Mouse (Mus musculus): ENCODE measurements around the gene Opa3. TPM values are rescaled to one million over a fixed set of nuclear protein-coding genes. Genes with fewer than 3 reads are reported as not detected.

Gene Opa3
- total RNA-seq, 2 experiments from 2014 or later = 42.7 to 46.8 TPM

DNA sequence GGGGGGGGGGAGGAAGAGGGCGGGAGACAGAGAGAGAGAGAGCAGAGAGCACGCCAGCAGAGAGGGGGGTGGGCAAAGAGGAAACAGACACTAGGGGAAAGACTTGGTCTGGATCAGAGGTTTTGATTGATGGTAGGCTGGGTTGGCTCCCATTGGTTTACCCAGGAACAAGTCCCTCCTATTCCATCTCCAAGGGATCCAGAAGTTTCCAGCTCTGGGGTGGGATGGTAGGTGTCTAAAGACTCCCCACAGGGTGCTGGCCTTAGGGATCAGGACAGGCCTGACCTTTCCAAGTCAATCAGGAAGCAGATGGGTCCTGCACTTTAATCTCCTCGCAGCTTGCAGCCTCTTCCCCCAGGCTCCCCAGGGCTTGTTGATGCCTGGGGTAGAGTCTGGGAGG lies 10.2 kb upstream of the Opa3 start:
- intact Hi-C loops (cut with DNase I) = no loop called here
- DNase-seq (ENCODE audit: extremely low spot score in 1 of 2, low spot score in 2 of 2) = no peak
- TF ChIP-seq CTCF (IDR thresholded peaks at IDR 0.05) = no peak
- no peak overlapping the region for H3K27ac ChIP-seq
- no peak overlapping the region for H3K4me3 ChIP-seq

DNA sequence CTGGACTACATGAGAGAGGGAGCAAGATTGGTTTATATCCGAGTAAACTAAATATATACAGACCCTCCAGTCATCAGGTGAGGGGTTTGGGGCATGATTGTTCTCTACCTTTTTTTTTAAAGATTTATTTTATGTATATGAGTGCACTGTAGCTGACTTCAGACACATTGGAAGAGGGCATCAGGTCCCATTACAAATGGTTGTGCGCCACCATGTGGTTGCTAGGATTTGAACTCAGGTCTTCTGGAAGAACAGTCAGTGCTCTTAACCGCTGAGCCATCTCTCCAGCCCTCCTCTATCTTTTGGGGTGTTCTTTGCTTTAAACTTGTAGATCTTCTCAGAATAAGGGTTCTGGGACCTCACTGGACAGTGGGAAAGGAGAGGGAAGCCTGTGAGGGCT lies 8.1 kb upstream of the Opa3 start:
- DNase-seq (ENCODE audit: extremely low spot score in 1 of 2, low spot score in 2 of 2) = no peak
- no peak for TF ChIP-seq CTCF (IDR thresholded peaks at IDR 0.05)
- no peak overlapping the region for H3K27ac ChIP-seq
- H3K4me3 ChIP-seq = no peak overlapping the region
- intact Hi-C loops (cut with DNase I) = no loop called here

DNA sequence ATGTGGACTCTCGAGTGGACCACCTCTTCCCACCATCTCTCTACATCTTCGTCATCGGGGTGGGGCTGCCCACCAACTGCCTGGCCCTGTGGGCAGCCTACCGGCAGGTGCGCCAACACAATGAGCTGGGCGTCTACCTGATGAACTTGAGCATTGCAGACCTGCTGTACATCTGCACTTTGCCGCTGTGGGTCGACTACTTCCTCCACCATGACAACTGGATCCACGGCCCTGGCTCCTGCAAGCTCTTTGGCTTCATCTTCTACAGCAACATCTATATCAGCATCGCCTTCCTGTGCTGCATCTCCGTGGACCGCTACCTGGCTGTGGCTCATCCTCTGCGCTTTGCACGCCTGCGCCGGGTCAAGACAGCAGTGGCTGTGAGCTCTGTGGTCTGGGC lies 5.9 kb upstream of the Opa3 start:
- intact Hi-C loops (cut with DNase I) = no loop called here
- no peak overlapping the region for H3K4me3 ChIP-seq
- TF ChIP-seq CTCF (IDR thresholded peaks at IDR 0.05) = no peak
- no peak overlapping the region for H3K27ac ChIP-seq
- DNase-seq (ENCODE audit: extremely low spot score in 1 of 2, low spot score in 2 of 2) = no peak

DNA sequence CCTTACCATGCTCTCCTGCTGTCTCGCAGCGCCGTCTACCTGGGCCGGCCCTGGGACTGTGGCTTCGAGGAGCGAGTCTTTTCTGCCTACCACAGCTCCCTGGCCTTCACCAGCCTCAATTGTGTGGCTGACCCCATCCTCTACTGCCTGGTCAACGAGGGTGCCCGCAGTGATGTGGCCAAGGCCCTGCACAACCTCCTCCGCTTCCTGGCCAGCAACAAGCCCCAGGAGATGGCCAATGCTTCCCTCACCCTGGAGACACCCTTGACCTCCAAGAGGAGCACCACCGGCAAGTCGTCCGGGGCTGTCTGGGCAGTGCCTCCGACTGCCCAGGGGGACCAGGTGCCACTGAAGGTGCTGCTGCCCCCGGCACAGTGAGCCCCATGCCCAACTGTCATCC lies 5.3 kb upstream of the Opa3 start:
- TF ChIP-seq CTCF (IDR thresholded peaks at IDR 0.05) = no peak
- Histone ChIP-seq H3K27ac (no peak overlapping the region), H3K4me3 (no peak overlapping the region)
- intact Hi-C loops (cut with DNase I) = no loop called here
- DNase-seq (ENCODE audit: extremely low spot score in 1 of 2, low spot score in 2 of 2) = no peak

DNA sequence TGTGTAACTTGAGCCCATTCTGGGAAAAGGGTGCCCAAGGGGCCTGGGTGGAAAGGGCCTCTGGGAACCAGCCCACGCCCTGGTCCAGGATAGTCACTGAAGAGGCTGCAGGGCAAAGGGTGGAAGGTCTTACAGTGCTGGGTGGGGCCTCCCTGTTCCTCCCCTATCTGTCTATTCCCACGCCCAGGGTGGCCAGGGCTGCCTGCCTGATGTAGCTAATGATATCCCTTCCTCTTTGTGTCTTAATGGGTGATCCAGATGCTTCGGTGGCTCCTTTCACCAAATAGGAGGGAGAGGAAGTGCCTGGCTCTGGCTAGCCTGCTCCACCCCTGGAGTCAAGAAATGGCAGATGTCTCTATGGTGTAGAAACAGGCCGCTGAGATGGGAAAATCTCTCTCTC lies 3.2 kb upstream of the Opa3 start:
- no peak overlapping the region for H3K27ac ChIP-seq
- TF ChIP-seq CTCF (IDR thresholded peaks at IDR 0.05) = no peak
- H3K4me3 ChIP-seq = no peak overlapping the region
- intact Hi-C loops (cut with DNase I) = no loop called here
- no peak for DNase-seq (ENCODE audit: extremely low spot score in 1 of 2, low spot score in 2 of 2)

DNA sequence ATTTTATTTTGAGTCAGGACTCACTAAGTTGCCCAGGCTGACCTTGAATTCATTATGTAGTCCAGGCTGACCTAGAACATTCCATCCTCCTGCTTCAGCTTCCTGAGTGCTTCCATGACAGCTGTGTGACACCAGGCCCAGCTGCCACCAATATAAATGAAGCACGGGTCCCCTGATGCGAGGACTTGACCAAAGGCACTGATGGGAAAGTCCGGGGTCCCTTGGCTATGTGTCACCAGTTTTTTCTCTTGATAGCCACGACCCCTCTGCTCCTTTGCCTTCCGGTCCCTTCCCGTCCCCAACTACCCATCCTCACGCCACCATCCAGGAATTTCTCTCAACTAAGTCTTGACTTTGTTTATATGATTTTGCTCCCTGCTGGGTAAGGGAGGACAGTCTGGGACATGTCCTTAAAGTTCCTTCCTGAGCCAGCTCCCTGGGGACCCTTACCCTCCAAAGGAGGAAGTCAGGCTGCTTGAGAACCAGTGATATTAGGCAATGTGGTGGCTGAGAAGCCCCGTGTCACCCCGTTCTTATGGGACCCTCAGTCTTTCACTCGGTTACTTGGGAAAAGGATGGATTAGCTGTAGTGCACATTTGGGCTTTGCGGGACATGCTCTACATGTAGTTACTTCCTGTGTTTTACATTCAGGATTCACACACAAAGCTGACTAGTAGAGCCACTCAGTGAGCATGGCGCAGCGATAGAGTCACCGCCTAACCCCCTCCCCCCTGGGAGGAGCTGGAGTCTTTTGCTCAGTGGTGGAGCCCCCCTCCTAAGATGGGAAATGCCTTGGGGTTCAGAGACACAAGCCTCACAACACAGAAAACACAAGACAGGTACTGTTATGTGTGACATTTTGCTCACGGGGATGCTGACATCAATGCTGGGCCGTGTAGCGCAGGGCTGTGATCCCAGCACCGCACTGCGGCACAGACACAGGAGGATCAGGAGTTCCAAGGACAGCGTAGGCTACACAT lies 1.0 kb upstream of the Opa3 start:
- H3K4me3 ChIP-seq = peak overlapping the region; percentile 56
- peak overlapping the region; percentile 97 for H3K27ac ChIP-seq
- DNase-seq (ENCODE audit: extremely low spot score in 1 of 2, low spot score in 2 of 2) = peak; percentile 33 to 40
- intact Hi-C loops (cut with DNase I) = no loop called here
- TF ChIP-seq CTCF (IDR thresholded peaks at IDR 0.05) = no peak

DNA sequence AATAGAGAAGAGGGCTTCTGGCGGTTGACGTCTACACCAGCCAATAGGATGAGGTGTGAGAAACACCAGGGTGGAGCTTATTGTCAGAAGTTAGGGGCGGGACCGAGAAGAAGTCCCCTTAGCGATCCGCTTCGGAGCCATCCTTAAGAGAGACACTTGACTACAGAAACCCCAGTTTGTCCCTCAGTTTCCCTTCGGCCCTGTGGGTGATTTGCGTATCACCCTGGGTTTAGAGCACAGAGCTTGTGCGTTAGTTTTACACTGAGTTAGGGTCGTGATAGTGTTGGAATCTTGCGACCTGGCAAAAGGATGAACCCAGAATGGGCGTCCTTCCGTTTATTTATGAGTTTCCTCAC lies 637 bp downstream of the Opa3 start:
- Histone ChIP-seq H3K4me3 (peak overlapping the region; percentile 83), H3K27ac (peak overlapping the region; percentile 100)
- TF ChIP-seq CTCF (IDR thresholded peaks at IDR 0.05) = no peak
- no peak for DNase-seq (ENCODE audit: extremely low spot score in 1 of 2, low spot score in 2 of 2)
- intact Hi-C loops (cut with DNase I) = no loop called here

DNA sequence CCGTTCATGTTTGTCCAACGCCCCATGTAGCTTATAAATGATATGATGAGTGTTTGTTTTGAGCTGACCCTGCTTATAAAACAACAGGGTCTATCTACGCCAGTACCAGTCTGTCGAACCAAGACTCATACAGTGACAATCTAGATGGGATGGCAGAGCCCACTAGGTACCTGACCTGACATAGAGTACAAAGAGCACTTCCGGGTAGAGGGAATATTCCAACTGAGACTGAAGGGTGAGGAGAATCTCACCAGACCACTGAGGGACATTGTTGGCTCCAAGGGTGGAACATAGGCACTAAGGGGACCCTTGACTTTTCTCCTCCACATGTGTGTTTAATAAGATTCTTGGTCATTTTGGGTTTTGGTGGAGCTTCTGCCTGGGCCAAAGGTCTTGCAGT lies 1.3 kb downstream of the Opa3 start:
- Histone ChIP-seq H3K27ac (peak overlapping the region; percentile 100; the same call in 1 of the 2 replicates), H3K4me3 (peak overlapping the region; percentile 83)
- DNase-seq (ENCODE audit: extremely low spot score in 1 of 2, low spot score in 2 of 2) = no peak
- no peak for TF ChIP-seq CTCF (IDR thresholded peaks at IDR 0.05)
- intact Hi-C loops (cut with DNase I) = no loop called here

DNA sequence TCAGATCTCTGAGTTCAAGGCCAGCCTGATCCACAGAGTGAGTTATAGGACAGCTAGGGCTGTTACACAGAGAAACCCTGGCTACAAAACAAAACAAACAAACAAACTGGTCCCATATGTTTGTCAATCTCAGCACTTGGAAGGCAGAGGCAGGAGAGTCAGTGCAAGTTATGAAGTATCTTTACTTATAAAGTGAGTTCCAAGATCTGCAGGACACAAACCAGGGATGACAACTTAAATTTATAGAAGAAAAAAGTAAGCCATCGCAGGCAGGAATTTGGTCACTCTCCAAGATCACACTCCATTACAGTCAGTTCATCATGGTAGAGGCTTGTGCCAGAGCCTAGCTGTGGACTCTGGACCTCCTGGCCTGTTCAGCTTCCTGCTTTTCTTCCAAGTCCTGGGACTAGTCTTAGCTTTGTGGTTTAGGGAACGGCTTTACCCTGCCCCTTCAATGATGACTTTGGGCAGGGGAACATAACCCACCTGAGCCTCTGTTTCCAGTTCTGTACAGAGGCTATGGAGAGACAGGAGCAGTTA lies 2.0 kb downstream of the Opa3 start:
- Histone ChIP-seq H3K4me3 (no peak overlapping the region), H3K27ac (no peak overlapping the region)
- TF ChIP-seq CTCF (IDR thresholded peaks at IDR 0.05) = no peak
- intact Hi-C loops (cut with DNase I) = no loop called here
- no peak for DNase-seq (ENCODE audit: extremely low spot score in 1 of 2, low spot score in 2 of 2)

DNA sequence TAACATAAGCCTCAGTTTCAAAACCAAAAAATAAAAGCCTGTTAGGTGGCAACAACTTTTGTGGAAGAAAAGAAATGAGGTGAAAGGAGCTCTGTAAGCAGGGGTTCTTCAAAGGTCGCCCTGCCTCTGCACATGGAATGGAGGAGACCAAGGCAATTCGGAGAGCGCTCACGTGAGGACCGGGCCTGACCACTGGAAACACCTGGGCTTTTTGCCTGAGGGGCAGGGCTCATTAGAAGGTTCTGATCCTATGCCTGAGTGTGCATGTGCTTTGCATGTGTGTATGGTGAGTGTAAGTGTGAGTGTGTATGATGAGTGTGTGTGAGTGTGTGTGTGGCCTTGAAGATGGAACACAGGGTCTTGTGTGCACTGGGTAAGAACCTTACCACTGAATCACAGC lies 2.8 kb downstream of the Opa3 start:
- H3K27ac ChIP-seq = no peak overlapping the region
- H3K4me3 ChIP-seq = no peak overlapping the region
- no peak for DNase-seq (ENCODE audit: extremely low spot score in 1 of 2, low spot score in 2 of 2)
- TF ChIP-seq CTCF (IDR thresholded peaks at IDR 0.05) = no peak
- intact Hi-C loops (cut with DNase I) = no loop called here

DNA sequence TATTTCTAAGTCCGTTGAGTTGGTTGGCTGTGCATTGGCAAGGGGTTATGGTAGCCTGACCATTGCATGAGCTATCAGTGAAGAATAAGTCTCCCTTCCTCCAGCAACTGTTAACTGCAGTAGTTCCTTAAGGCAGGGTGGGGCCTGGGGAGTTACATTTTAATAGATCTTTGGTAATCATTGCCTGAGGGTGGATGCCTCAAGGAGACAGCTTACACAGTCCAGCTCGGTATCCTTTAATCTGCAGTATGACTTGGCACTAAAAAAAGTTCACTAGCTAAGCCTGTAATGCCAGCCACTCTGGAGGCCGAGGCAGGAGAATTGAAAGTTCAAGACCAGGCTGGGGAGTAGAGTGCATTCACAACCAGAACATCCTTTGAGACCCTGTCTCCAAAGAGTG lies 3.7 kb downstream of the Opa3 start:
- Histone ChIP-seq H3K4me3 (no peak overlapping the region), H3K27ac (no peak overlapping the region)
- intact Hi-C loops (cut with DNase I) = no loop called here
- no peak for DNase-seq (ENCODE audit: extremely low spot score in 1 of 2, low spot score in 2 of 2)
- no peak for TF ChIP-seq CTCF (IDR thresholded peaks at IDR 0.05)

DNA sequence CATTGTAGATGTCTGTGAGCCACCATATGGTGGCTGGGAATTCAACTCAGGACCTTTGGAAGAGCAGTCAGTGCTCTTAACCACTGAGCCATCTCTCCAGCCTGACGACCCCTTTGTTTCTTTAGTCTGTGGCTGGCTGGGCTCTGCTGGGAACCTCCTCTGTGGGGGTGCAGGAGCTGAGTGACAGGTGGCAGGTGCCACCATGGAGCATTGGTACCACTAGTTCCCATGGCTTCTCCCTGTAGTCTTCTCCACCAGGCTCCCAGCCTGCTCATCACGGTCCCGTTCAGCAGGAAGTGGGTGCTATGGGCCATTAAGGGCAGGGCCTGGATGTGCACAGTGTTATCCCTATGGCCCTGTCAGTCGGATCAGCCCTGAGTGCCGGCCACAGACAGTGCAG lies 6.5 kb downstream of the Opa3 start:
- no peak overlapping the region for H3K4me3 ChIP-seq
- no peak for TF ChIP-seq CTCF (IDR thresholded peaks at IDR 0.05)
- H3K27ac ChIP-seq = no peak overlapping the region
- no peak for DNase-seq (ENCODE audit: extremely low spot score in 1 of 2, low spot score in 2 of 2)
- intact Hi-C loops (cut with DNase I) = no loop called here

Measured in left cerebral cortex, adult 2 months (tissue).